Mouse (Mus musculus): ENCODE measurements at regions not wholly inside any gene's neighbourhood (a gene's known extent, or its start where the extent isn't known, plus 50 kb on each side); places are given as distances from the start of the nearest gene placed in this dataset.

DNA sequence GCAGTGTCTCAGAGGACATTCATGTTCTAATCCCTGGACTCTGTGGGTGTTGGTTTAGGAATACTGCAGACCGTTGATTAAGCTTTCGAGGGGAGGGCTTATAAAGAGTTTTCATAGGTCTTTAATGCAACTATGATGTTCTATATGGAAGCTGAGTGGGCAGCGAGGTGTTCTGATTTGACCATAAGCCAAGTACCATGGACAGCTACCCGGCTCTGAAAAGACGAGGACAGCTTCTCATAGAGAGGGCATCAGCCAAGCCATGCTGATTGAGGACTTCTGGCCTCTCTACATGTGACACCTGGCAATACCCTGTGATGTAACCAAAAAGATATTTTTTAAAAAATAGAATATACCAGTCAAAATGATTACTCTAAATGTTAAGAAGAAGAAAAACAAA, 261.6 kb downstream of the Agtpbp1 start:
- intact Hi-C loops (cut with DNase I): no loop called here
- DNase-seq (ENCODE audit: low spot score in 2 of 2): no peak

DNA sequence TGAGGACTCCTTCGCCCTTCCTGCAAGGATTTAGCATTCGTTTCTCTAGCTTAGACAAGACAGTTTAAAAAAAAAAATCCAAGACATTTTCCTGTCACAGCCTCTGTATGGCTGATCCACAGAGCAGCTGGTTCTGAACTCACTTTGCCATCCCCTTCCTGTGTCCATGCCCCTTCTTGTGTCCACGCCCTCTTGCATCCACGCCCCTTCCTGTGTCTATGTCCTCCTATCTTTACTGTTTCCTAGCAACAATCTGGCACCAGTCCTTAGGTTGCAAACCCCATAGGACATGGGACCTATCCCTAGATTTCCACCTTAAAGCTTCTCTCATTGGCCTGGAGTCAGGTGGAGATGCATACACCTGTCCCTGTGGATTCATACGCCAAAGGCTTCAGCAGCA, 264.8 kb downstream of the Agtpbp1 start:
- DNase-seq (ENCODE audit: low spot score in 2 of 2): no peak
- intact Hi-C loops (cut with DNase I): no loop called here

DNA sequence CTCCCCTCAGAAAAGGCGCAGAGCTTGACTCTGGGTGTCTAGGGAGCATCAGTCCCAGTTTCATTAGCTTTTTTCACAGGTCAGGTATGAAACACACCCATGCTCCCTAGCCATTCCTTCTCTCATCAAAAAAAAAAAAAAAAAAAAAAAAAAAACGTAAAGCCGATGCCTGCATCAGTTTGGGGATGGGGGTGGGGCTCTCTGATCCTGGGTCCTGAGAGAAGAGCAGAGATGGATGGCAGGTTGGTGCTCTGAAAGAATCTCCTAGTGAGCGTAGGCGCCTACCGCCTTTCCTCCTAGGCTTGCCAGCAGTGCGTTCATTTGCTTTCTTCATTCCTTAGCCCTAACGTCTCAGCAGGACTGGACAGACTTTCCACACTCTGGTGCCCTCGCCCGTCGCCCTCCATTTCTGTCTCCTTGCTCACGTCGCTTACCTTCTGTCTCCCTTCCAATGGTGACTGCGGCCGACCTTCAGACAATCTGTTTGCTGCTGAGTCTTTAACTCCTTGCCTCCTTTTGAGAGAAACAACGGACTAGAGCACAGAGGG, 267.5 kb downstream of the Agtpbp1 start:
- DNase-seq (ENCODE audit: low spot score in 2 of 2): no peak
- intact Hi-C loops (cut with DNase I): no loop called here

DNA sequence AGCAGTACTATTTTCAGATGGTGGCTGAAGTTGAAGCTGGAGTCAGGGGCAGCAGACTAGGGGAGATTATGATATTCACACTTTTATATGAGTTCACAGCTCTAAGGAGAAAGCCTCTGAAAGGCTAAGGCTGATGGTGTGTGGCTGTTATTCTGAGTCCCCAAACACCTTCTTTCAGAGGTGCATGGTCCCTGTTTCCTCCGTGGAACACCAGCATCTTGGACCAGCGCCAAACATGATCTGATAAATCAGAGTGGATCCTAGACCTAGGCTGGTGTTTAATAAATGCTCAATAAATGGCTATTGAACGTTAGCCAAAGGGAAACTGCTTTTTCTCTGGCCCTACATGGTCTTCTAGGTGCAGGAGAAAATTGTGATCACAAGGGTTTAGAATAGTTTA, 269.2 kb downstream of the Agtpbp1 start:
- no peak for DNase-seq (ENCODE audit: low spot score in 2 of 2)
- intact Hi-C loops (cut with DNase I): no loop called here

DNA sequence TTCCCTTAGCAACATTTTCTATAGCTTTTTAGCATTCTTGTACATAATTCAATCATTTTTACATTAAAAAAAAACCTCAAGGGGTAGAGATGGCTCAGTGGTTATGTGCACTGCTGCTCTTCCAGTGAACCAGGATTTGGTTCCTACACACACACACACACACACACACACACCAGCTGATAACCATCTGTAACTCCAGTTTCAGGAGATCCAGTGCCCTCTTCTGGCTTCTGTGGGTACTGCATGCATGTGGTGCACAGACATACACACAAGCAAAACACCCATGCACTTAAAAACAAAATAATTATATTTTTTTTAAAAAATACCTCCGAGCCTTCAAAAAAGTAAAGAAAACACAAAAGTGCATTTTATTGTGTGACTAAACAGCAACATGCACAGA, 270.6 kb downstream of the Agtpbp1 start:
- intact Hi-C loops (cut with DNase I): no loop called here
- peak; percentile 59 to 84 for DNase-seq (ENCODE audit: low spot score in 2 of 2)

DNA sequence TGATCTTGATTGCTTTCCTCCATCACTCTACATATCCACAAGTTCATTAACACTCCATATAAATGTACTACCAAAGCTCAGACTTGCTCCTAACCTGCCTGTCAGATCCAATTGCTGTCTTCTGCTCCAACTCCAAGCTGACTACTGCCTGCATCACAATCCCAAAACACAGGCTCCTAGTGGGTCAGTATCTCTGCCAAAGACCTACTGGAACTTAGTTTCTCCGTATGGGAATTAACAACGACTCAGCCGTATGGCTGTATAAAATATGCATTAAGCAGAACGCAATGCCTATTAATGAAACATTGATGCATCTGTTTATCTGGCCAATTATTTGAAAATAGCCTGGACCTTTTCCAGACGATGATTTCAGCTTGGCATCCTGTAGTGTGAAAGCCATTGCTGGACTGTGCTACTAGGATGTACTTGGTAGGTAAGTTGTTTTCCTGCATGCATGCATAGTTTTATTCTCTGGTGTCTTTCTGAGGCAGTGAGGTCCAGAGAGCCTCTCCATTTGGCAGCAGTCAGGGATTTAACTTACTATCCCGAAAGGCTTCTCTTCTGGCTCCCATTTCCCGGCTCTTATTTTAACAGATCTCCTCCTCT, 271.2 kb downstream of the Agtpbp1 start:
- no peak for DNase-seq (ENCODE audit: low spot score in 2 of 2)
- intact Hi-C loops (cut with DNase I): no loop called here

GRCm38 (mm10) chr13:59292905-59293304, 292.1 kb downstream of the Agtpbp1 start:
- intact Hi-C loops (cut with DNase I): no loop called here
- no peak for DNase-seq (ENCODE audit: low spot score in 2 of 2)

DNA sequence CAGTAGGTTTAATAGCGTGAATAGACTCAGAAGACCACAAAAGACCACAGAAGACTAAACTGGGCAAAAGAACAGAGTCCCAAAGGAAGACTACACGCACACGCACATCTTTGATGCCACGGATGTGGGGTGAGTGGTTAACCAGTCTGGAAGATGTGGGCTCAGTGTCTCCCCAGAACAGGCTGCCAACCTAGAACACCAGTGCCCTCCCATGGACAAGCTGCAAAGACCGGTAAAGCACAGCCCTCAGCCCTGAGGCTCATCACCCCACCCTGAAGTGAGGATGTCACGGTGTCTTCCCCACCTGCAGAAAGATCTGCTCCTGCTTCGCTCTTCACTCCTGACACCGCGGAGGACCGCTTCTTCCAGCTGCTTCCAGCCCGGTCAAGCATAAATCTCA, 295.9 kb downstream of the Agtpbp1 start:
- peak; percentile 66 to 71 for DNase-seq (ENCODE audit: low spot score in 2 of 2)
- intact Hi-C loops (cut with DNase I): loop anchor here (10.0 kb wide), 1 partner anchor 484 kb away; the partner anchor contains the start of gene Ntrk2

GRCm38 (mm10) chr13:59281199-59281598, 303.8 kb downstream of the Agtpbp1 start:
- intact Hi-C loops (cut with DNase I): loop anchor here (10.0 kb wide), 1 partner anchor 476 kb away; the partner anchor contains the start of gene Ntrk2
- DNase-seq (ENCODE audit: low spot score in 2 of 2): no peak

GRCm38 (mm10) chr13:59279136-59279535, 305.9 kb downstream of the Agtpbp1 start:
- peak in 1 of 2 experiments; percentile 23 for DNase-seq (ENCODE audit: low spot score in 2 of 2)
- intact Hi-C loops (cut with DNase I): no loop called here

DNA sequence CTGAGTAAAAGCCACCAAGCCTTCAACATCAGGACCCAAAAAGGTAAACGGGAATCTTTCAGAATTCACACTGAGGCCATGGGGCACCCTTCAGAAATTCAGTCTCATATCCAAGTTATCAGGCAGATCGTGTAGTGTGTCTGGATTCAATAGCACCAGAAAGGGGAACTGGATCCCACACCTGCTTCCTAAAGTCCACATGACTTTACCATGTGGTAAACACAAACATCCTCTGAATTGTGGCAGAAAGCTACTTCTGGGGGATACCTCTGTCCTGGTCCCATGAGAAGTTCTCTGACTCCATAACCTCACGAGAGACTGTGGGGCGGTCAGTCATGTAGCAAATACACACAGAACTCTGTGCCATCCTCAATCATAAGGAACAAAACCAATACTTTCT, 313.4 kb downstream of the Agtpbp1 start:
- intact Hi-C loops (cut with DNase I): no loop called here
- DNase-seq (ENCODE audit: low spot score in 2 of 2): no peak

DNA sequence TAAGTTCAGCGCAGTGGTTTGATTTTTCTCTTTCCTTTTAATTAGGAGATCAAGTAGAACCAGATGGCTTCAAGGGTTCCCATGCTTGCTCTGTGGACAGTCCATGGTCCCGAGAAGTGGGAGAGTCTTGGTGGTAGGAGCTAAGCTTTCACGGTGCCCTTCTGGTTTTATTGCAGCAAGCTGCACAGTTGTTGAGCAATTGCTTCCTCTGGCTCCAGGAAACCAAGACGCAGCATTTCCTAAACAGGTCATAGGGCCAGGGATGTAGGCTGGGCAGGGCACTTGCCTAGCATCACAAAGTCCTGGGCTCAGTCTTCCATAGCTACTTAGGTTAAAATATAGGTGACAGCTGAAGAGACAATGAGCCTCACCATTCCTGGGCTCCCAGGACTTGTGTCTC, 318.2 kb downstream of the Agtpbp1 start:
- DNase-seq (ENCODE audit: low spot score in 2 of 2): no peak
- intact Hi-C loops (cut with DNase I): no loop called here

- intact Hi-C loops (cut with DNase I): no loop called here
Observed at GRCm38 (mm10) chr13:59264126-59264525, 320.9 kb downstream of the Agtpbp1 start.

DNA sequence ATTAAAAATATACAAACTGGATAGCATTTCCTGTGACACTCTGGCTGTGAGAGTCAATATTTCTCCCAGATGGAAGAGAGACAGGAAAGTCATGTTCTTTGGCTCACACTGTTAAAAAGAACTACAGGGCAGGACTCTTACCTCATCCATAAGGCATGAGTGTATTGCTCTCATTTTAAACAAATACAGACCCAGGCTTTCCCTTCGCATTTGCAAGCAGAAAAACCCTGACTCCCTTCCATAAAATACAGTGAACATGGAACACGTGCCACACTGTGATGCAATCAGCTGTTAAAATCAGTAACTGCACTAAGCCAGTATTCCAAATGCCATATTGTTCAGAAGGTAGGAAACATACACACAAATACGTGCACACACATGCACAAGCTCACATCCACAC, 323.1 kb downstream of the Agtpbp1 start:
- no peak for DNase-seq (ENCODE audit: low spot score in 2 of 2)
- intact Hi-C loops (cut with DNase I): no loop called here

More at GRCm38 (mm10) chr13:59264126-59264525, 320.9 kb downstream of the Agtpbp1 start:
- no peak for DNase-seq (ENCODE audit: low spot score in 2 of 2)

DNA sequence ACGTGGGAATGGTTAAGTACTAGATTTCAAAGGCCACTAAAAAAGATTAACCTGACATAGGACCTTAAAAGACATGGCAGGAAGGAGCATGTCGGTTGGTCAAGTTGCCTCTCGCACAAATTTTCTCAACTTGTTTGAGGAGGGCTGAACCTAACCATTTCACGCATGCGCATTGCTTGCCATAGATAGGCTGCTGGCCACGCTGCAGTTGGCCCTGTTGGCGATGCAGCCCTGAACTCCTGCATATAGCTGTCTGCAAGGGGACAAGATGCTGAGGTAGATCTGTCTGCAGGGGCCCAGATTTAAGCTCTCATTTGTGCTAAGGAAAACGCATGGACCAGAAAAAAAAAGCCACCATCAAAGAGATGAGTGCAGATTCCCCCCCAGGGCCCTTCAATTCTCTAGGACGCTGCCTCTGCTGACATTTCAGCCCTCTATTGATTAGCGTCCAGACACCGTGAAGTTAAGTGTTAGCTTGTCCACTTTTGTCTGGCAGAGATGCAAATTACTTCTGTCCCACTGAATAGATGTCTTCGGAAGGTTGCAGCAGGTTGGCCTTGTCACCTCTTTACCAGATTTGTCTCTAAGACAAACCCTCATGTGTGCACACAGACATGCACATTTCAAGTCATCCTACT, 329.1 kb downstream of the Agtpbp1 start:
- intact Hi-C loops (cut with DNase I): no loop called here
- DNase-seq (ENCODE audit: low spot score in 2 of 2): no peak

- intact Hi-C loops (cut with DNase I): no loop called here
- peak; percentile 21 to 43 for DNase-seq (ENCODE audit: low spot score in 2 of 2)
Observed at GRCm38 (mm10) chr13:59253667-59254558, 331.1 kb downstream of the Agtpbp1 start.

DNA sequence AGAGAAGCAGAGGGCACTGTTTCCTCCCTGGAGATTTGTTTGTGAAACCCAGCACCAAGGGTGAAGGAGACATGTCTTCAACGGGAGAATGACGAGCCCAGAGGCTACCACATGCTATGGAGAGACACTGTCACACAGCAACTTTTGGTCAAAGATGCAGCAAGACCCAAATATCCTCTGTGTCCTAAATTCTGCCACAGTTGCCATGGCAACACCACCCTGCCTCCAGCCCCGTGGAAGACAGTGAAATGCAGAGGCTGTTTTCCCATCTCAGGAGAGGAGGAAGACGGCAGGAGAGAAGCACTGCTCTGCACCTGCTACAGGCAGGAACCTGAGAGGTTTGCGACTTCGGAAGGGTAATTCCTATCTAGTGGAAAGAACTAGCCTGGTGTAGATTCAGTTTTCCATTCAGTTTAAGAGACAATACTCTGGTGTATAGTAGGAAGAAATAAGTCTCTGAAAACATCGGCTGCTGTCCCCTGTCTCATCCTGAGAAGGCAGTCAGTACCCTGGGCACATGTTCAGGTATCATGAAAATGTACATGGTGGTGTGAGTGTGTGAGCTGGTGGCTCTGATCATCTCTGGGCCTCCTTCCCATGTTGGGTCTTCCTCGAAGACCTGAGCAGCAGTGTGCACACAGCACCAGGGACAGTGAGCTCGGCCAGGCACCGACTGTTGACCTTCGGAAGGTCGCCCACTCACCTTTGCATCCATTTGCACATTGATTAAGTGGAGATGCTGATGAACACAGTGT, 333.6 kb downstream of the Agtpbp1 start:
- intact Hi-C loops (cut with DNase I): no loop called here
- DNase-seq (ENCODE audit: low spot score in 2 of 2): peak; percentile 81 to 87

DNA sequence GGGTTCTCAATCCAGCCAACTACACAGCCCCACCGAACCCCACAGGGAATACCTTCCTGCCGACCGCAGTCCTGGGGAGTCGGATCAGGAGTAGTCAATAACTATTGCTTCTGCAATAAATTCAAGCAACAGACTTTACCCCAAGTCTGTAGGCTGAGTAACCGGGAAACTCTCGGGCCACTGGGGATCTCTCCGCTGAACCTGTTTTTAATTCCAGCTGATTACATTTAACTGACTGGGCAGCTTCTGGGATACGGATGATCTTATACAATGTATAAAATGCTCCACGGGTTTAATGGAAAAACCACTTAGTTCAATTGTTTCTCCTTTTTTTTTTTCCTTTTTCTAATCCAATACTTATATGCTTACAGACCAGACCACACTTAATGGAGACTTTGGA, 336.6 kb downstream of the Agtpbp1 start:
- intact Hi-C loops (cut with DNase I): no loop called here
- no peak for DNase-seq (ENCODE audit: low spot score in 2 of 2)

- DNase-seq (ENCODE audit: low spot score in 2 of 2): no peak
- intact Hi-C loops (cut with DNase I): no loop called here
Observed at GRCm38 (mm10) chr13:59246984-59247537, 338.0 kb downstream of the Agtpbp1 start.
